Mouse (Mus musculus) urinary bladder, postnatal 10 days (tissue): ENCODE data around the gene Lrrc61.
"Not testable (repeated sequence)": the region's sequence is repeated elsewhere in the genome, so short reads cannot be mapped to it uniquely, and the experiment has no call there.

Source experiments
- DNase-seq: peaks from one replicate; pipeline ENCODE4 v3.0.0; 2022; ENCODE audit warnings: low spot score

The Lrrc61 gene

DNA sequence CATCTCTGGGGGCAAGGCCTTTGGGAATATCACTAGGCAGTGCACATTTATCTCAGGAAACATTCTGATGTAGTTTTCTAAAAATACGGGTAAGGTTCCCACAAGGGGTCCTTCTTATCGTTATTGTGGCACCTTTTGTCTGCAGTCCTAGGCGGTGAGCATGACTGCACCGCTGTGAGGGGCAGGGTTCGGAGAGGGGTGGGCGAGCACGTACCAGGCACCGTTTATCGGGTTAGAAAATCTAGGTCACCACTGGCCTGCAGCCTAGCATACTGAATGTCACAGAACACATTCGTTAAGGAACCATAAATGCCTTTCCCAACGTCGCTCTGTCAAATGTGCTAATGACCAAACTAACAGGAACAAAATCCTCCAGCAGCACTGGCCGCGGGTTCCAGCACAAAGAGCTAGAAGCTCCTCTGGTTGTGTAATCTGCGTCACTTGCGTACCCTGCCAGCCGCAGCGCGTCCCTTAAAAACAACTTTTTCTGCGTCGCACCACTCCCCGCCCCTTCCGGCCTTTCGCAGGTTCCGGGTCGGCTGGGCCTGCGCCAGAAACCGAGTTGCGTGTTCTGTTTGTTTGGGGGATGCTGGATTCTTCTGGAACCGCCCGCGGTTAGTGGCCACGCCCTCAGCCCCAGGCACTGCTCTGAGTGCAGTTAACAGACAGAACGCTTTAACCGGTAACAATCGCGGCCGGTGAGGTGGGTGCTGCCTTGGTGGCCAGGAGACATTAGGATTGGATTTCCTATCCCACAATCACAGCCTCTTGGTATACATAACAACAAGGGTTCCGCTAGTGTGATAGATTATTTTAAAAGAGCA lies at the start of gene Lrrc61:
Gene Lrrc61, plus strand, starts transcription at position 517 of the 824 bp plus-strand sequence.
- DNase-seq, result peak; percentile 93

GRCm38 (mm10) chr6:48508087-48508486 lies 46.5 kb upstream of the Lrrc61 start:
- DNase-seq, result no peak

- no peak for DNase-seq
Observed at GRCm38 (mm10) chr6:48510426-48510825, 44.2 kb upstream of the Lrrc61 start.

GRCm38 (mm10) chr6:48511861-48512260 lies 42.7 kb upstream of the Lrrc61 start:
- DNase-seq, result no peak

GRCm38 (mm10) chr6:48524882-48525281 lies 29.7 kb upstream of the Lrrc61 start:
- not testable (repeated sequence) for DNase-seq

DNA sequence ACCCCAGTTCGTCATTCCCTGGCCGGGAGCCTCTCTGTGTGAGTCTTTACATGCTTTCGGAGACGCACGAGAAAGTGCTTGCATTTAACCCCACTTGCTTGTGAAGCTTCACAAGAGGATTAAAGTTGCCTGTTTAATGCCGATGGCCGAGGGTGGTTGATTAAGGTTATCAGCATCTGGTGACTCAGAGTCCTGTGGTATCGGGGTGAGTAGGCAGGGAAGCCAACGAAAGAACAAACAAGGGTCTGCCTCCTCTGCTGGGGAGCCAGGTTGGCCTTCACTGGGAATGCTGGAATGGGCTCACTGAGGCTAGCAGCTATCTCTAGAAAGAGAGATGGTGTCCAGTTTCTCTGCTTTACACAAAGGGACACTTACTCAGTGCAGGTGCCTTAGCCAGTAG lies 26.7 kb upstream of the Lrrc61 start:
- DNase-seq, result no peak

DNA sequence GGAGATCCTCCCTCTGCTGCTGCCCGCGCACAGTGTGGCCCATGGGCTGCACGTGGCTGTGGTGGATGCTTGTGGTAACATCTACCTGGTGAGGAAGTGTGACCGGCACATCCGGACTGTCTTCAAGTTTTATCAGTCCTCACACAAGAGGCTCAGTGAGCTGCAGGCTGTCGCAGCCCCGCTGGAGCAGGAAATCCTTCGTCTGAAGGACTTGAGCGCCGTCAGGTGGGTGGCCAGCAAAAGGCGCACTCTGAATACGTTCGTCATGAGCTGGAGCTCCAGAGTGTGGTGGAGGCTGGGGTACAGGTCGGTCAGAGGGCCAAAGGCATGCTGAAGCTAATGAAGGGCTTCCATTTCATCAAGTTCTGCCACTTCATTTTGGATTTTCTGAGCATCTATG lies 25.3 kb upstream of the Lrrc61 start:
- DNase-seq, result no peak

GRCm38 (mm10) chr6:48529871-48530440 lies 24.6 kb upstream of the Lrrc61 start:
- no peak for DNase-seq

DNA sequence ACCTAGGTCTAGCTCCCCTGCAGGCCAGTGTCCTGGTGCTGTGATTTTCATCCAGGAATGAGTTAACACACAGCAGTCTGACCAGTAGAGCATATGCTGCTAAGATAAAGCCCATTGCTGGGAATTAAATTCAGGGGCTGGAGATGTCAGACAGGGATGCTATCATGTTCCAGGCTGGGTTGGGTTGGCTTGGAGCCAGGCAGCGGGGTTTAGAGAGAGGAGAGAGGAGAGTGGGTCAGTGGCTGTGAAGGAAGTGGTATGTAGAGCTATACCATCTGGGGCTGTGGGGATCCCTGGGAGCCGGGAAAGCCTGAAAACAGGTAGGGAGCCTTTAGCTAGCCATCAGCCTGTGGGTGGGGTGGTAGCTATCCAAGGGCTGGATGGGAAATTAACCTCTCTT lies 23.7 kb upstream of the Lrrc61 start:
- DNase-seq, result no peak

GRCm38 (mm10) chr6:48533475-48533874 lies 21.1 kb upstream of the Lrrc61 start:
- DNase-seq, result no peak

DNA sequence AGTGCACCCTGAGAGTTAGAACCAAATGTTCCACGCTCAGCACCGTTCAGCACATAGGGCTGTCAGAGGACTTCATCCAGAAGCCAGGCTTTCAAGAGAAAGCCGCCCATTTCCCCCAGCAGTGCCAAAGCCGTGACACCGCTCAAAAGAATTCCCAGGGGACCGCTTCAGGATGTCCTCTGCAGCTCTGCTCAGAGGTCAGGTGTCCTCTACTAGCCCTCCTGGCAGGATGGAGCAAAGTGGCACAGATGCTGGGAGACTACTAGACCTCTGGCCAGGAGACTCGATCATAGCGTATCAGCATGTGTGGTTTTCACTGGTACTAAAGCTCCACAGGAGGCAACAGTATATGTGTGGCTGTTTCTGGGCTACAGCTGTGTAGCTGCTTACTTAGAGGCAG lies 19.7 kb upstream of the Lrrc61 start:
- no peak for DNase-seq

- DNase-seq, result no peak
Observed at GRCm38 (mm10) chr6:48536091-48536490, 18.5 kb upstream of the Lrrc61 start.

GRCm38 (mm10) chr6:48537105-48537954 lies 17.3 kb upstream of the Lrrc61 start, which contains the start of gene Atp6v0e2:
Atp6v0e2 (plus strand) TSS chr6:48537615.
- peak; percentile 53 for DNase-seq

DNA sequence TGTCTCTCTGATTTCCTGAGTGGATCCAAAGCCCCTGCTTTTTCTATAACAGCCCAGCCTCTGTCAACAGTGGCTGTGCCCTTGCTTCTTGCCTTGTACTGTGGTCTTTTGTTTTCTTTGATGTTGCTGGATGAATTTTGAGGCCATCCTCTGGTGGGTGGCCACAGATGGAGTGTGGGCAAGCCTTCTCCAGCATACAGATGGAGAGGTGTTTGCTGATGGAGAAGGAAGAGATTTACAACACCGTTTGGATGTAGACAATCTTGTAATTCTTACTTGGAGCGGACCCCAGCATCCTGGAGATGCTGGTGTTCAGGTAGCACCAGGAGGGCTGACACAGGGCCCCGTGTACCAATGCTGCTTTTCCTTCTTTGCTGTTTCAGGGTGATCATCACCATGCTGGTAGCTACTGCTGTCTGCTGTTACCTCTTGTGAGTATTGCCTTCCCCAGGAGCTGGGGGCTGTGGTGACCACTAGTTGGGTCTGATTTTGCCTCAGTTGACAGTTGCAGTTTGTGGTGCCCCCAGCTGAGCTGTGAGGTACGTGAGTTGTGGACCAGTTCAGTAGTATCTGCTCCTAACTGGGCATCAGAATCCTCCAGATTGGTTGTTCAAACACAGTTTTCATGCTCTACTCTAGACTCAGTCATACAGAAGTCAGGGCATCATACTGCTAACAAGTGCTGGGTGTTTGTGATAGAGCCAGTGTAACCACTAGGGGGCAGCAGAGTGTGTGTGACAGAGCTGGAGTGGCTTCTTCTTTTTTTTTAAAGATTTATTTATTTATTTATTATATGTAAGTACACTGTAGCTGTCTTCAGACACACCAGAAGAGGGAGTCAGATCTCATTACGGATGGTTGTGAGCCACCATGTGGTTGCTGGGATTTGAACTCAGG lies 15.5 kb upstream of the Lrrc61 start:
- DNase-seq, result no peak

GRCm38 (mm10) chr6:48539860-48540259 lies 14.7 kb upstream of the Lrrc61 start:
- no peak for DNase-seq

GRCm38 (mm10) chr6:48540721-48541120 lies 13.9 kb upstream of the Lrrc61 start:
- no peak for DNase-seq

GRCm38 (mm10) chr6:48541560-48542450 lies 12.8 kb upstream of the Lrrc61 start:
- no peak for DNase-seq

- no peak for DNase-seq
Observed at GRCm38 (mm10) chr6:48542631-48543030, 12.0 kb upstream of the Lrrc61 start.

GRCm38 (mm10) chr6:48545251-48545650 lies 9.3 kb upstream of the Lrrc61 start:
- DNase-seq, result no peak

DNA sequence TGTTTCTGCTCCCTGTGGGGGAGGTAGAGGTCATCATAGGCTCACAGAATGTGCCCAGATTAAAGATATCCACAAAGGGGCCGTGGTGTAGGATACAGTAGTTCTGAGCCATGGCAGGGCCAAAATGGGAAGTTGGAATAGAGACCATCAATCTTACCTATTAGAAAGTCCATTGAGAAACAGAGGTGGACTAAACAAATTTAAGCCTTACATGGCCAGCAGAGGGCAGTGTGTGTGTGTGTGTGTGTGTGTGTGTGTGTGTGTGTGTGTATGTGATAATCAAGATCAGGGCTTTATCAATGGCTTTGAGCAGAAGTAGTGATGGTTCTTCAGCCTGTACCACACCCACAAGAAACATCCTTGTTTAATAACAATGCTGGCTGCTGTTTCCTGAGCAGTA lies 8.3 kb upstream of the Lrrc61 start:
- DNase-seq, result no peak

GRCm38 (mm10) chr6:48546858-48547257 lies 7.7 kb upstream of the Lrrc61 start:
- DNase-seq, result no peak
